Mouse (Mus musculus) lung, postnatal 25 days (tissue): Measurements from ENCODE around the gene Urb1.
A peak's percentile ranks its signal among the peaks of the same experiment; 100 is the strongest.
"Not testable (repeated sequence)": the region's sequence is repeated elsewhere in the genome, so short reads cannot be mapped to it uniquely, and the experiment has no call there.

ENCODE experiments used
- DNase-seq: peaks from one replicate; pipeline ENCODE4 v3.0.0; 2022; ENCODE audit warnings: low spot score

Urb1 gene

GRCm38 (mm10) chr16:90809975-90810715, at the start of gene Urb1:
TSS of gene Urb1 (minus strand) at chr16:90810413.
- peak; percentile 98 for DNase-seq

- no peak for DNase-seq
These were observed 48.0 kb upstream of the Urb1 start for GRCm38 (mm10) chr16:90858206-90858605.

GRCm38 (mm10) chr16:90856552-90857200, 46.5 kb upstream of the Urb1 start:
- peak; percentile 42 for DNase-seq

- DNase-seq: no peak
These were observed 41.6 kb upstream of the Urb1 start for GRCm38 (mm10) chr16:90851621-90852334.

GRCm38 (mm10) chr16:90850881-90851280, 40.7 kb upstream of the Urb1 start:
- no peak for DNase-seq

- no peak for DNase-seq
These were observed 39.0 kb upstream of the Urb1 start for GRCm38 (mm10) chr16:90849262-90849661.

GRCm38 (mm10) chr16:90848697-90849096, 38.5 kb upstream of the Urb1 start:
- DNase-seq: peak; percentile 82

GRCm38 (mm10) chr16:90845591-90845990, 35.4 kb upstream of the Urb1 start:
- DNase-seq: no peak

GRCm38 (mm10) chr16:90845038-90845437, 34.8 kb upstream of the Urb1 start:
- peak; percentile 51 for DNase-seq

- no peak for DNase-seq
These were observed 32.0 kb upstream of the Urb1 start for GRCm38 (mm10) chr16:90842164-90842563.

- DNase-seq: no peak
These were observed 27.2 kb upstream of the Urb1 start for GRCm38 (mm10) chr16:90837431-90837830.

- no peak for DNase-seq
These were observed 23.0 kb upstream of the Urb1 start for GRCm38 (mm10) chr16:90833041-90833791.

GRCm38 (mm10) chr16:90832495-90832894, 22.3 kb upstream of the Urb1 start:
- no peak for DNase-seq

- no peak for DNase-seq
These were observed 21.5 kb upstream of the Urb1 start for GRCm38 (mm10) chr16:90831676-90832075.

- peak; percentile 89 for DNase-seq
These were observed 20.6 kb upstream of the Urb1 start for GRCm38 (mm10) chr16:90830686-90831439.

- DNase-seq: peak; percentile 96
These were observed 19.9 kb upstream of the Urb1 start for GRCm38 (mm10) chr16:90829894-90830685.

GRCm38 (mm10) chr16:90829136-90829535, 18.9 kb upstream of the Urb1 start:
- no peak for DNase-seq

GRCm38 (mm10) chr16:90827498-90827897, 17.3 kb upstream of the Urb1 start:
- DNase-seq: no peak

- DNase-seq: no peak
These were observed 16.2 kb upstream of the Urb1 start, which contains the start of gene Eva1c for GRCm38 (mm10) chr16:90826457-90826856. TSS of gene Eva1c (plus strand) at chr16:90826719.

GRCm38 (mm10) chr16:90826041-90826440, 15.8 kb upstream of the Urb1 start:
- no peak for DNase-seq

- not testable (repeated sequence) for DNase-seq
These were observed 13.8 kb upstream of the Urb1 start for GRCm38 (mm10) chr16:90823986-90824385.
